Mouse (Mus musculus) activated CD4-positive, CD25-positive, alpha-beta regulatory T cell (primary cell): Measurements from ENCODE around the gene Ache. TPM values are rescaled to one million over a fixed set of nuclear protein-coding genes. Genes with fewer than 3 reads are reported as not detected.

Source experiments
- polyA plus RNA-seq, 2 experiments: library from polyadenylated mRNA; unstranded; fragments of 100-300 nt; shearing (Covaris generic); gene quantifications; one replicate each; pipeline ENCODE4 v1.2.1; 2017

The Ache gene
- under 1 TPM in 1 of 2 experiments, not detected in 1; 0.14 TPM for polyA plus RNA-seq

GRCm38 (mm10) chr5:137287032-137287952 lies at the start of gene Ache:
Gene Ache, plus strand, starts transcription at chr5:137287519.

GRCm38 (mm10) chr5:137293839-137294743 lies 6.8 kb downstream of the Ache start, which contains the start of gene Ufsp1:
Gene Ufsp1, plus strand, starts transcription at chr5:137294629.

DNA sequence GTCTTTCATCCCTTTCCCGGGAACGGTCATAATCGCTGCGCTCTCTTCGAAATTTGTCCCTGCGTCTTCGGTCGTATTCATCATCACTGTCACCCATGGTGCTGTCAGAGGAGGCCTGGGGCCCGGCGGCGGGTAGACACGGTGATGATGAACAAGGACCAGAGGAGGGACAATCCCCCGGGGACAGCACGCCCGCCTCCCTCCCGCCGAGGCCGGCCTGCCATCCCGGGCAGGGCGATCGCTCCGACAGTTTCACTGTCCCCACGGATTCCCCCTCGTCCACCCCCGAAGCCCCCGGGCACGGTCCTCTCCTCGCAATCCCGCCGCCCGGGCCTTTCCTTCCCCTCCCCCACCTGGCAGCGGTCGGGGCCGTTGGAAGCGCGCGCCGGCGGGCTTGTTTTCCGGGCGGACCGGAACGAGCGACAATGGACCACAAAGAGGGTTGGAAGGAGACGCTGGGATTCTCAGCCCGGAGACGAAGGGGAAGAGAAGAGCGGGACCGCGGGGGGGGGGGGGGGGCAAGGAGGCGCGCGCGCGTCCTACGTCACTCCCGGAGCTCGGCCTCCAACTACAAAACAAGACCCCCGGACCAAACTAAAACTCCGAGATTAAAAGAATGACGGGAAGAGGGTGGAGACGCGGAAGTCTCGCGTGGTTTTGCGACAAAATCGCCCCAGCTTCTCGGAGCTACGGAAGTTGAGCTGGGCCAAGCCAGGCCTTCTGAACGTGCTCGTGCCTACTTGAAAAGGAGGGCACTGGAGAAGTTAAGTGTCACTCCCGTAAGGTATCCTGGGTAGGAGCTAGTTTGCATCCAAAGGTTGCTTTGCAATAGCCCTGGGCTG lies 20.0 kb downstream of the Ache start, which contains the start of gene Srrt:
Srrt (minus strand) TSS at position 604 of the 842 bp plus-strand sequence.

GRCm38 (mm10) chr5:137314193-137315083 lies 27.1 kb downstream of the Ache start, which contains the start of gene Trip6:
Gene Trip6, minus strand, starts transcription at chr5:137314404.

DNA sequence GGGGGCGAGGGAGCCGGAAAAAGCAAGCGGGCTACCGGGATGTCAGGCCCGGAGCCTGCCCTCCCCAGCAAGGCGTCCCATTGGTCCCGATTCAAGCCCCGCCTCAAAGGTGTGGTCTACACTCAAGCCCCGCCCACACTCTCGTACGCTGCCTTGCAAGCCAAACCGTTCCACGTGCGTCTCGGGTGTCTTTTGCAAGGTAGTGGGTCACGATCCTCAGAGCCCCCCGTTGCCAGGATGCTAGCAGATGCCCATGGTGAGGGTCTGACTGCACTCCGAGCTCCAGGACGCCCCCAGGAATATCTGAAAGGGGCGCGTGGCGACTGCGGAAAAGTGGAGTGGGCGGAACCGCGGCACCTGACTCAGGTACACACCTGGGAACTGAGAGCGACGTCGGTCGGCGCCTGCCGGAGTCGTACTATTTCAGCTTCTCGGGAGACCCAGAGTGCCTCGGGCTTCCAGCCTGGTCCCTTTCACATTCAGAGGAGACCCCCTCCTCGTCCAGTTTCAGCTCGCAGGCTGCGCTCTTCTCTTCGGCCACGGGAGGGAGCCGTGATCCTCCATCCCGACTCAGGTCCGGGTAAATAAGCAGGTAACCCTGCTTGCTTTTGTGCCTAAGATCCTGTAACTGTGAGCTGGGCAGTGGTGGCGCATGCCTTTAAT lies 46.3 kb downstream of the Ache start, which contains the start of gene Slc12a9:
Slc12a9 (minus strand) TSS at position 86 of the 663 bp plus-strand sequence.

Other genes starting within 250 kb of the Ache start
- 100 to 1,000 TPM in 1 of 2 experiments, 10 to 100 TPM in 1; 91.4 to 102 TPM for gene Ap1s1, start 241.4 kb upstream of the Ache start, polyA plus RNA-seq
- not detected for gene Serpine1, start 215.3 kb upstream of the Ache start, polyA plus RNA-seq
- gene Trim56, start 171.3 kb upstream of the Ache start, polyA plus RNA-seq = 10 to 100 TPM; 13.9 to 19.4 TPM
- not detected for gene Muc3, start 138.2 kb upstream of the Ache start, polyA plus RNA-seq
- gene Muc3a, start 75.1 kb upstream of the Ache start, polyA plus RNA-seq = 1 to 10 TPM in 1 of 2 experiments, under 1 TPM in 1; 0.72 to 3.1 TPM
- 1 to 10 TPM; 1.6 TPM for gene Ufsp1, start 7.1 kb downstream of the Ache start, polyA plus RNA-seq
- gene Srrt, start 20.2 kb downstream of the Ache start, polyA plus RNA-seq = 100 to 1,000 TPM in 1 of 2 experiments, 10 to 100 TPM in 1; 99.4 to 101 TPM
- gene Trip6, start 26.9 kb downstream of the Ache start, polyA plus RNA-seq = 1 to 10 TPM; 2.5 to 4.4 TPM
- gene Slc12a9, start 46.1 kb downstream of the Ache start, polyA plus RNA-seq = 10 to 100 TPM; 17.8 to 22.2 TPM
- gene Ephb4, start 62.6 kb downstream of the Ache start, polyA plus RNA-seq = under 1 TPM in 1 of 2 experiments, not detected in 1; 0.11 TPM
- under 1 TPM; 0.06 to 0.33 TPM for gene Zan, start 189.5 kb downstream of the Ache start, polyA plus RNA-seq
- gene Pop7, start 215.0 kb downstream of the Ache start, polyA plus RNA-seq = 10 to 100 TPM; 47.8 to 57.7 TPM
- 10 to 100 TPM in 1 of 2 experiments, 1 to 10 TPM in 1; 8.3 to 15.9 TPM for gene Gigyf1, start 231.0 kb downstream of the Ache start, polyA plus RNA-seq
- not detected for gene Epo, start 245.7 kb downstream of the Ache start, polyA plus RNA-seq
- 100 to 1,000 TPM; 290 to 376 TPM for gene Gnb2, start 246.0 kb downstream of the Ache start, polyA plus RNA-seq